Mouse (Mus musculus) ES-E14 (cell line): ENCODE results near the gene Abcg4. TPM values are rescaled to one million over a fixed set of nuclear protein-coding genes. Genes with fewer than 3 reads are reported as not detected.

Source experiments
- DNase-seq: peaks from one replicate; pipeline ENCODE4 v3.0.0-alpha.2; 2013; ENCODE audit warnings: low read depth, low spot score
- H3K27ac ChIP-seq: 2 replicates; pipeline ENCODE4 v1.5.1; 2012; ENCODE audit warnings: low read depth, mild to moderate bottlenecking, low read length, moderate library complexity, mixed read lengths; ENCODE audit not compliant: poor library complexity, insufficient read depth, severe bottlenecking
- H3K36me3 ChIP-seq: 2 replicates; pipeline ENCODE4 v1.6.1; 2012; ENCODE audit warnings: mild to moderate bottlenecking, low read length, moderate library complexity, mixed read lengths; ENCODE audit not compliant: control insufficient read depth, poor library complexity, insufficient read depth, severe bottlenecking
- H3K4me1 ChIP-seq, 2 experiments: fragments of 150-350 bp in 1 of 2; sonication (generic) in 1 of 2; 2 replicates each; pipeline ENCODE4 v1.6.1; 2012; ENCODE audit warnings: low read length in 2 of 2, mild to moderate bottlenecking in 1 of 2, mixed read lengths in 1 of 2; ENCODE audit not compliant: control insufficient read depth in 2 of 2, insufficient read depth in 2 of 2, poor library complexity in 1 of 2
- H3K4me3 ChIP-seq, 2 experiments: fragments of 150-350 bp in 1 of 2; sonication (generic) in 1 of 2; 2 replicates each; pipeline ENCODE4 v1.5.1; 2012; ENCODE audit warnings: low read length in 2 of 2, low read depth in 1 of 2, mild to moderate bottlenecking in 1 of 2, mixed read lengths in 1 of 2; ENCODE audit not compliant: insufficient read depth in 1 of 2, poor library complexity in 1 of 2, severe bottlenecking in 1 of 2
- H3K9ac ChIP-seq: 2 replicates; pipeline ENCODE4 v1.6.1; 2012; ENCODE audit warnings: low read depth, mild to moderate bottlenecking, low read length, mixed read lengths; ENCODE audit not compliant: poor library complexity, insufficient read depth, severe bottlenecking
- H3K9me3 ChIP-seq: fragments of 150-350 bp; sonication (generic); 2 replicates; pipeline ENCODE4 v1.6.1; 2012; ENCODE audit warnings: low read depth, mild to moderate bottlenecking, low read length; ENCODE audit not compliant: control insufficient read depth, insufficient read depth
- CHD2 ChIP-seq: IDR thresholded peaks from 2 replicates; pipeline ENCODE4 v1.6.1; 2014; ENCODE audit warnings: mild to moderate bottlenecking, low read depth, low read length, inconsistent platforms
- HCFC1 ChIP-seq: IDR thresholded peaks from 2 replicates; pipeline ENCODE4 v1.6.1; 2012; ENCODE audit warnings: low read length, inconsistent platforms, borderline replicate concordance; ENCODE audit not compliant: insufficient read depth
- MAFK ChIP-seq: IDR thresholded peaks from 2 replicates; pipeline ENCODE4 v1.6.1; 2014; ENCODE audit warnings: mild to moderate bottlenecking, low read depth, low read length, inconsistent platforms; ENCODE audit not compliant: insufficient read depth
- ZC3H11A ChIP-seq: IDR thresholded peaks from 2 replicates; pipeline ENCODE4 v1.6.1; 2012; ENCODE audit warnings: low read depth, mild to moderate bottlenecking, inconsistent platforms, low read length, borderline replicate concordance
- ZNF384 ChIP-seq: IDR thresholded peaks from 2 replicates; pipeline ENCODE4 v1.6.1; 2012; ENCODE audit warnings: low read depth, low read length, inconsistent platforms
- in situ Hi-C, 2 experiments: fragments of 600-800 bp; cut with MboI; formaldehyde crosslinking; loops; one replicate each; pipeline ENCODE4 v1.15.1; 2025; ENCODE audit warnings: low sequenced_read_pairs in 2 of 2, inconsistent platforms in 1 of 2; ENCODE audit not compliant: unreplicated experiment in 2 of 2
- total RNA-seq: library from RNA; depleted of rRNA; stranded (reverse); fragments of 300-350 nt; gene quantifications from 2 replicates; pipeline ENCODE4 v1.2.3, GENCODE M21; 2012

The Abcg4 gene
- total RNA-seq, 1 experiment: 0.45 TPM

GRCm38 (mm10) chr9:44240911-44241310 is 47.5 kb downstream of the Abcg4 start:
- Histone ChIP-seq H3K27ac (no peak overlapping the region), H3K4me1 (no peaks in the 10 kb centered on the region), H3K9me3 (no peaks in the 10 kb centered on the region), H3K9ac (no peak overlapping the region), H3K4me3 (no peak overlapping the region), H3K36me3 (no peaks in the 10 kb centered on the region)
- no peak for DNase-seq
- no peak for TF ChIP-seq CHD2
- TF ChIP-seq MAFK: no peak
- no peak for TF ChIP-seq ZC3H11A
- TF ChIP-seq ZNF384: no peak
- no peak for TF ChIP-seq HCFC1
- in situ Hi-C loops: no loop called here

- Histone ChIP-seq H3K9me3 (no peaks in the 10 kb centered on the region), H3K9ac (no peak within 1 kb of the TSS), H3K4me1 (no peaks in the 10 kb centered on the region), H3K36me3 (no peaks in the 10 kb centered on the region), H3K4me3 (no peak within 1 kb of the TSS), H3K27ac (no peak within 1 kb of the TSS)
- in situ Hi-C loops: no loop called here
- DNase-seq: no peak
- TF ChIP-seq HCFC1 (no peak), ZC3H11A (no peak), CHD2 (no peak), MAFK (no peak), ZNF384 (no peak)
Measured at GRCm38 (mm10) chr9:44240399-44240798, 48.0 kb downstream of the Abcg4 start, which contains the start of gene Ccdc153. TSS of gene Ccdc153 (plus strand) at chr9:44240676.

GRCm38 (mm10) chr9:44239447-44239846 is 49.0 kb downstream of the Abcg4 start:
- in situ Hi-C loops: no loop called here
- TF ChIP-seq HCFC1 (no peak), ZC3H11A (no peak), CHD2 (no peak)
- peak; percentile 17 for DNase-seq
- Histone ChIP-seq H3K36me3 (no peaks in the 10 kb centered on the region), H3K4me3 (no peak overlapping the region), H3K9me3 (no peaks in the 10 kb centered on the region), H3K4me1 (no peaks in the 10 kb centered on the region), H3K27ac (no peak overlapping the region), H3K9ac (no peak overlapping the region)

- Histone ChIP-seq H3K36me3 (no peaks in the 10 kb centered on the region), H3K27ac (no peak overlapping the region), H3K4me1 (no peaks in the 10 kb centered on the region), H3K9me3 (no peaks in the 10 kb centered on the region), H3K9ac (no peak overlapping the region), H3K4me3 (no peak overlapping the region)
- TF ChIP-seq CHD2: no peak
- TF ChIP-seq ZNF384: 0 out of 2 replicates have a peak, but pooled peaks have one; percentile 3
- no peak for DNase-seq
- in situ Hi-C loops: no loop called here
Measured at GRCm38 (mm10) chr9:44238501-44239190, 49.8 kb downstream of the Abcg4 start.

GRCm38 (mm10) chr9:44237128-44237527 is 51.3 kb downstream of the Abcg4 start:
- Histone ChIP-seq H3K36me3 (no peaks in the 10 kb centered on the region), H3K9ac (no peak overlapping the region), H3K4me3 (no peak overlapping the region), H3K9me3 (no peaks in the 10 kb centered on the region), H3K27ac (no peak overlapping the region), H3K4me1 (peaks cover under 1 to 2% of the 10 kb centered on the region in 2 experiments; a peak in 1 of 4 replicates)
- no peak for DNase-seq
- in situ Hi-C loops: no loop called here
- no peak for TF ChIP-seq MAFK
- no peak for TF ChIP-seq ZNF384
- TF ChIP-seq HCFC1: no peak
- TF ChIP-seq CHD2: no peak
- no peak for TF ChIP-seq ZC3H11A
